Mouse (Mus musculus) kidney, adult 11 months (tissue): ENCODE measurements around the gene Gkn3.

Experiments
- DNase-seq: peaks from one replicate; pipeline ENCODE4 v3.0.0; 2022

Gkn3 gene

GRCm38 (mm10) chr6:87388877-87389276 lies at the start of gene Gkn3:
TSS of gene Gkn3 (minus strand) at chr6:87388935.
- DNase-seq = no peak

- no peak for DNase-seq
Measured at GRCm38 (mm10) chr6:87436745-87437144, 48.0 kb upstream of the Gkn3 start.

GRCm38 (mm10) chr6:87435791-87436190 lies 47.1 kb upstream of the Gkn3 start:
- DNase-seq = no peak

- no peak for DNase-seq
Measured at GRCm38 (mm10) chr6:87428487-87429044, 39.8 kb upstream of the Gkn3 start, which contains the start of gene Bmp10. TSS of gene Bmp10 (plus strand) at chr6:87428994.

- no peak for DNase-seq
Measured at GRCm38 (mm10) chr6:87427616-87428015, 38.9 kb upstream of the Gkn3 start.

- DNase-seq = no peak
Measured at GRCm38 (mm10) chr6:87426954-87427353, 38.2 kb upstream of the Gkn3 start.

GRCm38 (mm10) chr6:87424037-87424816 lies 35.5 kb upstream of the Gkn3 start:
- peak; percentile 48 for DNase-seq

GRCm38 (mm10) chr6:87422304-87422703 lies 33.6 kb upstream of the Gkn3 start:
- DNase-seq = no peak

- DNase-seq = no peak
Measured at GRCm38 (mm10) chr6:87412011-87412410, 23.3 kb upstream of the Gkn3 start.

- DNase-seq = no peak
Measured at GRCm38 (mm10) chr6:87401456-87401855, 12.7 kb upstream of the Gkn3 start.

GRCm38 (mm10) chr6:87399886-87400566 lies 11.3 kb upstream of the Gkn3 start:
- DNase-seq = no peak

GRCm38 (mm10) chr6:87399137-87399536 lies 10.4 kb upstream of the Gkn3 start:
- peak; percentile 18 for DNase-seq

- DNase-seq = peak; percentile 23
Measured at GRCm38 (mm10) chr6:87394783-87395182, 6.0 kb upstream of the Gkn3 start.

- DNase-seq = peak; percentile 43
Measured at GRCm38 (mm10) chr6:87393466-87394205, 4.9 kb upstream of the Gkn3 start.

- no peak for DNase-seq
Measured at GRCm38 (mm10) chr6:87389455-87389989, 787 bp upstream of the Gkn3 start.

- DNase-seq = no peak
Measured at GRCm38 (mm10) chr6:87386681-87387080, 2.1 kb downstream of the Gkn3 start.

GRCm38 (mm10) chr6:87386203-87386602 lies 2.5 kb downstream of the Gkn3 start:
- no peak for DNase-seq

- DNase-seq = no peak
Measured at GRCm38 (mm10) chr6:87384761-87385160, 4.0 kb downstream of the Gkn3 start.

GRCm38 (mm10) chr6:87383926-87384691 lies 4.6 kb downstream of the Gkn3 start:
- no peak for DNase-seq

- no peak for DNase-seq
Measured at GRCm38 (mm10) chr6:87373057-87373456, 15.7 kb downstream of the Gkn3 start, which contains the start of gene Gkn2. TSS of gene Gkn2 (plus strand) at chr6:87373357.

- DNase-seq = no peak
Measured at GRCm38 (mm10) chr6:87369223-87369622, 19.5 kb downstream of the Gkn3 start.

GRCm38 (mm10) chr6:87354441-87354840 lies 34.3 kb downstream of the Gkn3 start:
- DNase-seq = no peak
